Mouse (Mus musculus): ENCODE results near the gene Wdr83os. TPM values are rescaled to one million over a fixed set of nuclear protein-coding genes. Genes with fewer than 3 reads are reported as not detected.

The Wdr83os gene
- total and polyA plus RNA-seq, 2 experiments from 2014 or later: 123 to 131 TPM

DNA sequence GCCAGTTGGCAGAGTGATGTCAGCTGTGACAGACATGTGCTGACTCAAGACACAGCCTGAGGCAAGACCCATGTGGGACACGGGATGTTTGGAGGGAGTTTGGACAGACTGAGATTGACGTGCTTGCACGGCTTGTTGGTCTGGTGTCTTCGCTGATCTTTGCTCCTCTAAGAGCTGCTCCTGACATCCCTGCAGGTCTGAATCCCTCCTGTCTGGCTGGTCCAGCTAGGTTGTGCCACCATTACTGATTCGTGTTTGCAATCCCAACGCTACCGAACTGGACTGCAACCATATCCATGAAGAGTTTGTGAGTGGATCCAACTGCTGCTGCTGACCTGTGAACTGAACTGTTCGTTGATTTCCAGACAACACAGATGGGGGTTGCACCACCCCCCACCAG is 43.2 kb downstream of the Wdr83os start:
- DNase-seq (ENCODE audit: low spot score): no peak
- H3K4me3 ChIP-seq (ENCODE audit: low read length): no peak overlapping the region
- ATAC-seq: no peak
- H3K9me3 ChIP-seq (ENCODE audit: low read length): no peaks in the 10 kb centered on the region
- no peak for TF ChIP-seq CTCF (IDR thresholded peaks at IDR 0.05; ENCODE audit: low read depth)
- 92% methylated on average over 8 of the region's 8 CpGs for WGBS
- no peaks in the 10 kb centered on the region for H3K36me3 ChIP-seq (ENCODE audit: insufficient read depth, low read length)
- no peaks in the 10 kb centered on the region for H3K27me3 ChIP-seq (ENCODE audit: insufficient read depth, low read length)
- H3K4me2 ChIP-seq (ENCODE audit: low read depth, low read length): no peak overlapping the region
- H3K9ac ChIP-seq (replicated peaks; ENCODE audit: low read length): no peak overlapping the region
- H3K4me1 ChIP-seq (ENCODE audit: insufficient read depth, low read length): no peaks in the 10 kb centered on the region
- no peak overlapping the region for H3K27ac ChIP-seq

Small RNAs within 50 kb of the gene (microRNA-seq; reads per million reads assigned to microRNA genes)
- gene Gm23388 (0.36 to 0.53 reads per million in 2 experiments), gene Mir7070 (3.3 to 4.7 reads per million in 2 experiments)

Other genes starting within 250 kb of the Wdr83os start
- 33.0 and 34.1 TPM in 2 replicates for gene Gadd45gip1, start 249.2 kb upstream of the Wdr83os start, total RNA-seq (2014; rRNA removed)
- 43.4 and 45.3 TPM in 2 replicates for gene Gadd45gip1, start 249.2 kb upstream of the Wdr83os start, polyA plus RNA-seq (2015; fragmentation: Nextera tagmentation; extraction: Ambion mirVana)
- gene Rad23a, start 240.1 kb upstream of the Wdr83os start, total RNA-seq (2014; rRNA removed): 62.5 and 68.1 TPM in 2 replicates
- 90.6 and 98.0 TPM in 2 replicates for gene Rad23a, start 240.1 kb upstream of the Wdr83os start, polyA plus RNA-seq (2015; fragmentation: Nextera tagmentation; extraction: Ambion mirVana)
- 350 and 359 TPM in 2 replicates for gene Calr, start 233.8 kb upstream of the Wdr83os start, total RNA-seq (2014; rRNA removed)
- gene Calr, start 233.8 kb upstream of the Wdr83os start, polyA plus RNA-seq (2015; fragmentation: Nextera tagmentation; extraction: Ambion mirVana): 418 and 457 TPM in 2 replicates
- gene Farsa, start 223.8 kb upstream of the Wdr83os start, total RNA-seq (2014; rRNA removed): 77.5 and 86.1 TPM in 2 replicates
- 87.4 and 89.8 TPM in 2 replicates for gene Farsa, start 223.8 kb upstream of the Wdr83os start, polyA plus RNA-seq (2015; fragmentation: Nextera tagmentation; extraction: Ambion mirVana)
- gene Syce2, start 208.6 kb upstream of the Wdr83os start, total RNA-seq (2014; rRNA removed): 11.8 and 14.0 TPM in 2 replicates
- gene Syce2, start 208.6 kb upstream of the Wdr83os start, polyA plus RNA-seq (2015; fragmentation: Nextera tagmentation; extraction: Ambion mirVana): 62.1 and 64.4 TPM in 2 replicates
- 24.9 and 37.8 TPM in 2 replicates for gene Gcdh, start 186.8 kb upstream of the Wdr83os start, total RNA-seq (2014; rRNA removed)
- gene Gcdh, start 186.8 kb upstream of the Wdr83os start, polyA plus RNA-seq (2015; fragmentation: Nextera tagmentation; extraction: Ambion mirVana): 36.5 and 41.3 TPM in 2 replicates
- 1.2 TPM in 1 of 2 replicates, not detected in the other for gene Klf1, start 178.8 kb upstream of the Wdr83os start, total RNA-seq (2014; rRNA removed)
- 0.34 and 0.98 TPM in 2 replicates for gene Klf1, start 178.8 kb upstream of the Wdr83os start, polyA plus RNA-seq (2015; fragmentation: Nextera tagmentation; extraction: Ambion mirVana)
- gene Dnase2a, start 172.2 kb upstream of the Wdr83os start, total RNA-seq (2014; rRNA removed): 15.0 and 24.5 TPM in 2 replicates
- 8.6 and 8.8 TPM in 2 replicates for gene Dnase2a, start 172.2 kb upstream of the Wdr83os start, polyA plus RNA-seq (2015; fragmentation: Nextera tagmentation; extraction: Ambion mirVana)
- 70.9 and 83.0 TPM in 2 replicates for gene Mast1, start 143.4 kb upstream of the Wdr83os start, total RNA-seq (2014; rRNA removed)
- gene Mast1, start 143.4 kb upstream of the Wdr83os start, polyA plus RNA-seq (2015; fragmentation: Nextera tagmentation; extraction: Ambion mirVana): 61.9 and 69.5 TPM in 2 replicates
- 5.8 and 11.6 TPM in 2 replicates for gene Rtbdn, start 133.7 kb upstream of the Wdr83os start, total RNA-seq (2014; rRNA removed)
- 3.5 and 4.1 TPM in 2 replicates for gene Rtbdn, start 133.7 kb upstream of the Wdr83os start, polyA plus RNA-seq (2015; fragmentation: Nextera tagmentation; extraction: Ambion mirVana)
- not detected in 2 replicates for gene Gm49661, start 111.3 kb upstream of the Wdr83os start, total RNA-seq (2014; rRNA removed)
- gene Gm49661, start 111.3 kb upstream of the Wdr83os start, polyA plus RNA-seq (2015; fragmentation: Nextera tagmentation; extraction: Ambion mirVana): not detected in 2 replicates
- gene Prdx2, start 111.2 kb upstream of the Wdr83os start, total RNA-seq (2014; rRNA removed): 688 and 763 TPM in 2 replicates
- 925 and 937 TPM in 2 replicates for gene Prdx2, start 111.2 kb upstream of the Wdr83os start, polyA plus RNA-seq (2015; fragmentation: Nextera tagmentation; extraction: Ambion mirVana)
- gene Rnaseh2a, start 111.0 kb upstream of the Wdr83os start, total RNA-seq (2014; rRNA removed): 37.3 and 45.9 TPM in 2 replicates
- 59.0 and 59.7 TPM in 2 replicates for gene Rnaseh2a, start 111.0 kb upstream of the Wdr83os start, polyA plus RNA-seq (2015; fragmentation: Nextera tagmentation; extraction: Ambion mirVana)
- 16.9 and 17.8 TPM in 2 replicates for gene Junb, start 102.0 kb upstream of the Wdr83os start, total RNA-seq (2014; rRNA removed)
- gene Junb, start 102.0 kb upstream of the Wdr83os start, polyA plus RNA-seq (2015; fragmentation: Nextera tagmentation; extraction: Ambion mirVana): 6.3 and 7.9 TPM in 2 replicates
- gene Hook2, start 90.1 kb upstream of the Wdr83os start, total RNA-seq (2014; rRNA removed): 18.9 and 19.0 TPM in 2 replicates
- 29.7 and 33.4 TPM in 2 replicates for gene Hook2, start 90.1 kb upstream of the Wdr83os start, polyA plus RNA-seq (2015; fragmentation: Nextera tagmentation; extraction: Ambion mirVana)
- not detected in 2 replicates for gene Best2, start 66.2 kb upstream of the Wdr83os start, total RNA-seq (2014; rRNA removed)
- 0.09 and 0.26 TPM in 2 replicates for gene Best2, start 66.2 kb upstream of the Wdr83os start, polyA plus RNA-seq (2015; fragmentation: Nextera tagmentation; extraction: Ambion mirVana)
- 165 and 172 TPM in 2 replicates for gene Asna1, start 55.5 kb upstream of the Wdr83os start, total RNA-seq (2014; rRNA removed)
- 149 and 150 TPM in 2 replicates for gene Asna1, start 55.5 kb upstream of the Wdr83os start, polyA plus RNA-seq (2015; fragmentation: Nextera tagmentation; extraction: Ambion mirVana)
- gene Trir, start 53.9 kb upstream of the Wdr83os start, total RNA-seq (2014; rRNA removed): 220 and 238 TPM in 2 replicates
- gene Trir, start 53.9 kb upstream of the Wdr83os start, polyA plus RNA-seq (2015; fragmentation: Nextera tagmentation; extraction: Ambion mirVana): 146 and 152 TPM in 2 replicates
- 174 and 183 TPM in 2 replicates for gene Tnpo2, start 43.8 kb upstream of the Wdr83os start, total RNA-seq (2014; rRNA removed)
- gene Tnpo2, start 43.8 kb upstream of the Wdr83os start, polyA plus RNA-seq (2015; fragmentation: Nextera tagmentation; extraction: Ambion mirVana): 48.1 and 49.1 TPM in 2 replicates
- 104 and 114 TPM in 2 replicates for gene Fbxw9, start 20.7 kb upstream of the Wdr83os start, total RNA-seq (2014; rRNA removed)
- 78.9 and 82.2 TPM in 2 replicates for gene Fbxw9, start 20.7 kb upstream of the Wdr83os start, polyA plus RNA-seq (2015; fragmentation: Nextera tagmentation; extraction: Ambion mirVana)
- gene Gm5741, start 12.8 kb upstream of the Wdr83os start, total RNA-seq (2014; rRNA removed): not detected in 2 replicates
- gene Gm5741, start 12.8 kb upstream of the Wdr83os start, polyA plus RNA-seq (2015; fragmentation: Nextera tagmentation; extraction: Ambion mirVana): 0.71 and 0.76 TPM in 2 replicates
- gene Dhps, start 9.0 kb upstream of the Wdr83os start, total RNA-seq (2014; rRNA removed): 77.5 and 103 TPM in 2 replicates
- 118 and 123 TPM in 2 replicates for gene Dhps, start 9.0 kb upstream of the Wdr83os start, polyA plus RNA-seq (2015; fragmentation: Nextera tagmentation; extraction: Ambion mirVana)
- 21.4 TPM in 2 replicates for gene Wdr83, start 566 bp downstream of the Wdr83os start, total RNA-seq (2014; rRNA removed)
- gene Wdr83, start 566 bp downstream of the Wdr83os start, polyA plus RNA-seq (2015; fragmentation: Nextera tagmentation; extraction: Ambion mirVana): 38.6 and 38.9 TPM in 2 replicates
- gene Man2b1, start 2.5 kb downstream of the Wdr83os start, total RNA-seq (2014; rRNA removed): 32.9 and 34.3 TPM in 2 replicates
- 22.5 TPM in 2 replicates for gene Man2b1, start 2.5 kb downstream of the Wdr83os start, polyA plus RNA-seq (2015; fragmentation: Nextera tagmentation; extraction: Ambion mirVana)
- 1.5 and 2.4 TPM in 2 replicates for gene Zfp791, start 42.4 kb downstream of the Wdr83os start, total RNA-seq (2014; rRNA removed)
- 2.4 and 2.5 TPM in 2 replicates for gene Zfp791, start 42.4 kb downstream of the Wdr83os start, polyA plus RNA-seq (2015; fragmentation: Nextera tagmentation; extraction: Ambion mirVana)
- not detected in 2 replicates for gene Cks1brt, start 71.2 kb downstream of the Wdr83os start, total RNA-seq (2014; rRNA removed)
- gene Cks1brt, start 71.2 kb downstream of the Wdr83os start, polyA plus RNA-seq (2015; fragmentation: Nextera tagmentation; extraction: Ambion mirVana): not detected in 2 replicates
- gene Olfr371, start 145.2 kb downstream of the Wdr83os start, total RNA-seq (2014; rRNA removed): not detected in 2 replicates
- gene Olfr371, start 145.2 kb downstream of the Wdr83os start, polyA plus RNA-seq (2015; fragmentation: Nextera tagmentation; extraction: Ambion mirVana): not detected in 2 replicates
- gene Orc6, start 218.9 kb downstream of the Wdr83os start, total RNA-seq (2014; rRNA removed): 41.4 and 43.2 TPM in 2 replicates
- gene Orc6, start 218.9 kb downstream of the Wdr83os start, polyA plus RNA-seq (2015; fragmentation: Nextera tagmentation; extraction: Ambion mirVana): 62.3 and 63.8 TPM in 2 replicates
- gene Vps35, start 219.1 kb downstream of the Wdr83os start, total RNA-seq (2014; rRNA removed): 108 and 114 TPM in 2 replicates
- gene Vps35, start 219.1 kb downstream of the Wdr83os start, polyA plus RNA-seq (2015; fragmentation: Nextera tagmentation; extraction: Ambion mirVana): 151 and 153 TPM in 2 replicates

All from hindbrain, postnatal 0 days (tissue).